Comparison of ENCODE assay signal across 7 mouse cellular contexts in the genomic region with DNA sequence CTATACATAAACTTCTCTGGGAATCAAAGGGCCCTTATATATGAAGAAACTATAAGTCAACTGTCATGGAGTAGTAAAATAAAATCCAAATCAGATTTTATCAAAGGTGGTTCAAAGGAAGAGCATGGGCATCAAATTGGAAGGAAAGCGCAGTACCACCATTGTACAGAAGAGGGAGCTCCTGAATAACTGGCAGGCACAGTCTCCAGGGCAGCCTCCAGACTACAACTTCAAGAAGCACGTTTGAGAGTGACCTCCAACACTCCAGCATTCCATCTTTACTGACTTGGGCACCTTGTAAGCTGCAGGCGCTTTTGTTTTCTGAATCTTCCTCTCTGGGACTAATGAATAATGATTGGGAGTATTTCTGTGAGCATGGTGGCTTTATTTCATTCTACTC. TPM values are rescaled to one million over a fixed set of nuclear protein-coding genes. Genes with fewer than 3 reads are reported as not detected.
DNase-seq lines count a peak whose midpoint lies in the region; ATAC-seq and TF ChIP-seq lines count a peak whose summit lies in the region.

No protein-coding gene starts in this region.

- no peaks in the 10 kb centered on the region for H3K4me1 ChIP-seq in ES-E14 (ENCODE audit: control insufficient read depth in 2 of 2, insufficient read depth in 2 of 2, low read length in 2 of 2, poor library complexity in 1 of 2)
- no peaks in the 10 kb centered on the region for H3K4me1 ChIP-seq in lung, postnatal 0 days (ENCODE audit: insufficient read depth, low read depth, low read length)

- no peak overlapping the region for H3K4me3 ChIP-seq in ES-E14 (ENCODE audit: insufficient read depth in 1 of 2, low read depth in 1 of 2, low read length in 2 of 2, poor library complexity in 1 of 2, severe bottlenecking in 1 of 2)
- H3K4me3 ChIP-seq in lung, postnatal 0 days (ENCODE audit: low read depth, low read length): no peak overlapping the region

- DNase-seq in ES-E14 (ENCODE audit: low read depth, low spot score): peak; percentile 49
- peak; percentile 80 for DNase-seq in adipocyte (ENCODE audit: low spot score)
- peak; percentile 70 to 91 for DNase-seq in cerebellum, postnatal 36 days
- DNase-seq in gastrocnemius, postnatal 4 days (ENCODE audit: low spot score in 2 of 2): peak; percentile 37 to 58
- peak; percentile 28 for DNase-seq in large intestine, adult 2 months (ENCODE audit: low read depth, low spot score)
- peak; percentile 82 for DNase-seq in lung, postnatal 0 days (ENCODE audit: low spot score)
- DNase-seq in right cerebral cortex, postnatal 14 days: peak; percentile 77

- no peaks in the 10 kb centered on the region for H3K27me3 ChIP-seq in lung, postnatal 0 days (replicated peaks; ENCODE audit: insufficient read depth, low read length)

- H3K9me3 ChIP-seq in ES-E14 (ENCODE audit: control insufficient read depth, insufficient read depth, low read depth, low read length): no peaks in the 10 kb centered on the region
- H3K9me3 ChIP-seq in lung, postnatal 0 days (ENCODE audit: low read length): no peaks in the 10 kb centered on the region

- 7% methylated on average over 3 of the region's 3 CpGs for WGBS in large intestine, adult 2 months
- WGBS in lung, postnatal 0 days: 5% methylated on average over 3 of the region's 3 CpGs

- H3K36me3 ChIP-seq in ES-E14 (ENCODE audit: control insufficient read depth, insufficient read depth, low read length, poor library complexity, severe bottlenecking): no peaks in the 10 kb centered on the region
- no peaks in the 10 kb centered on the region for H3K36me3 ChIP-seq in lung, postnatal 0 days (ENCODE audit: insufficient read depth, low read length)

- H3K27ac ChIP-seq in ES-E14 (ENCODE audit: insufficient read depth, low read depth, low read length, poor library complexity, severe bottlenecking): no peak overlapping the region
- H3K27ac ChIP-seq in lung, postnatal 0 days (ENCODE audit: low read length): no peak overlapping the region

- TF ChIP-seq CTCF in lung, postnatal 0 days (IDR thresholded peaks at IDR 0.05): peak; percentile 94

- H3K9ac ChIP-seq in ES-E14 (ENCODE audit: insufficient read depth, low read depth, low read length, poor library complexity, severe bottlenecking): no peak overlapping the region
- no peak overlapping the region for H3K9ac ChIP-seq in lung, postnatal 0 days (replicated peaks; ENCODE audit: low read depth)

- TF ChIP-seq EP300 in lung, postnatal 0 days (IDR thresholded peaks at IDR 0.05): no peak

- in situ Hi-C loops in ES-E14 (cut with MboI; ENCODE audit: low sequenced_read_pairs in 2 of 2, unreplicated experiment in 2 of 2): no loop called here

- H3K4me2 ChIP-seq in lung, postnatal 0 days (replicated peaks; ENCODE audit: low read depth, low read length): no peak overlapping the region

- no peak for ATAC-seq in lung, postnatal 0 days

TF ChIP-seq in ES-E14, 5 proteins besides CTCF, POLR2A, EP300 and RAD21:
- TF ChIP-seq CHD2 (IDR thresholded peaks at IDR 0.05; ENCODE audit: low read depth, low read length): no peak
- peak; percentile 62; the same call in 1 of the 2 replicates for TF ChIP-seq ZC3H11A (IDR thresholded peaks at IDR 0.05; ENCODE audit: borderline replicate concordance, low read depth, low read length)

RNA-seq across cellular contexts. Expression of a gene that starts 34.5 kb away (rescaled TPM):
- 8.8 and 9.5 TPM in 2 replicates for total RNA-seq in ES-E14 (2012; rRNA removed)
- total RNA-seq in gastrocnemius, postnatal 4 days (2021): 1 to 10 TPM; 8.2 to 8.3 TPM
- polyA plus RNA-seq in large intestine, adult 2 months (2012; rRNA removed): 1.1 and 1.6 TPM in 2 replicates
- polyA plus RNA-seq in lung, postnatal 0 days (2015; fragmentation: Nextera tagmentation; extraction: Ambion mirVana): 31.2 and 33.7 TPM in 2 replicates

RNA-seq across cellular contexts. Expression of a gene that starts 37.6 kb away (rescaled TPM):
- 1.1 and 1.7 TPM in 2 replicates for total RNA-seq in ES-E14 (2012; rRNA removed)
- total RNA-seq in gastrocnemius, postnatal 4 days (2021): under 1 TPM in 1 of 2 experiments, not detected in 1; 0.52 TPM
- not detected in 2 replicates for polyA plus RNA-seq in large intestine, adult 2 months (2012; rRNA removed)
- 0.29 and 0.32 TPM in 2 replicates for polyA plus RNA-seq in lung, postnatal 0 days (2015; fragmentation: Nextera tagmentation; extraction: Ambion mirVana)

Comparison
In these comparisons a context has a peak if more than half of its experiments do, and no peak if none do; other contexts are left out.
1. DNase-seq: peak in every context shown above with its lines; median percentile 82 in lung, postnatal 0 days; 80 in cerebellum, postnatal 36 days; 80 in adipocyte; 77 in right cerebral cortex, postnatal 14 days; 49 in ES-E14; 48 in gastrocnemius, postnatal 4 days; 28 in large intestine, adult 2 months.